Mouse (Mus musculus): Measurements from ENCODE around the gene Rbmxl1. TPM values are rescaled to one million over a fixed set of nuclear protein-coding genes. Genes with fewer than 3 reads are reported as not detected.

The Rbmxl1 gene
- polyA plus RNA-seq, 1 experiment from 2014 or later = 398 TPM

DNA sequence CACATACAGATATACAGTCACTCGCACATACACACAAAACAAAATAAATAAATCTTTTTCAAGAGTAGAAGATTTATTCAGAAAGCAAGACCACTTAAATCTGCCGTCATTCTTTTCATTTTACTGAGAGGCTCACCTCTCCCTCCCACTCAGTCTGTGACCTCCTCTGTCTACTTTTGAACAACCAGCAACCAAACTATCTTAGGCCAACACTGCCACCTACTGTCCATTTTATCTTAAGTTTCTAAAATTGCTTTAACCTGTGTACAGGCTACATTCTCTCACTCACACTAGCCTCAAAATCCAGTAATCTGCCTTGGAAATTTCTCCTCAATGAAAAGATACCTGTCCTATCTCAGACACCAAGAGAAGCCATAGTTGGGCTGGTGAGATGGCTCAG lies 40.8 kb downstream of the Rbmxl1 start:
- no peak overlapping the region for H3K4me3 ChIP-seq
- WGBS = 87% methylated on average over 2 of the region's 2 CpGs
- DNase-seq (ENCODE audit: low spot score) = no peak
- H3K4me1 ChIP-seq = no peaks in the 10 kb centered on the region
- H3K27me3 ChIP-seq (replicated peaks; ENCODE audit: low read depth, poor library complexity, severe bottlenecking) = no peaks in the 10 kb centered on the region
- peaks cover 7% of the 10 kb centered on the region; the same call in 1 of the 2 replicates for H3K9me3 ChIP-seq
- no peak overlapping the region for H3K27ac ChIP-seq (replicated peaks)
- H3K36me3 ChIP-seq (replicated peaks) = no peaks in the 10 kb centered on the region

DNA sequence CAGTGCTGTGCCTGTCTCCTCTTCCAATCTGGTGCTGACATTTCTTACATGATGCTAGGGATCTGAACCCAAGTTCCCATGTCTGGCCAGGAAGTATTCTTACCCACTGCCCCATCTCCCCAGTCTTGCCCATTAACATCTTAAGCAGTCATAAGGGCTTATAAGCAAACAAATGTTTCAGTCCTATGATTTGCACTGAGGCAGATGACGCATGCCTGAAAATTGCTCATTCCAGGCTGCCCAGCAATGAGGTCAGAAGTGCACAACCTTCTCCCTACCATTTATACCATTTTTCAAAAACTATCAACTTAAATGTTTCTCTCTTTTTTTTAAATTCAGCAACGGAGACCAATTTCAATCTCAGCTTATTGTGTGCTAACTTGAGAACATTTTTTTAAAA lies 44.8 kb downstream of the Rbmxl1 start:
- no peaks in the 10 kb centered on the region for H3K27me3 ChIP-seq (replicated peaks; ENCODE audit: low read depth, poor library complexity, severe bottlenecking)
- no peak for DNase-seq (ENCODE audit: low spot score)
- H3K4me3 ChIP-seq = no peak overlapping the region
- WGBS = 91% methylated on average over 2 of the region's 2 CpGs
- peaks cover 7% of the 10 kb centered on the region; the same call in 1 of the 2 replicates for H3K9me3 ChIP-seq
- H3K4me1 ChIP-seq = no peaks in the 10 kb centered on the region
- H3K36me3 ChIP-seq (replicated peaks) = no peaks in the 10 kb centered on the region
- H3K27ac ChIP-seq (replicated peaks) = no peak overlapping the region

DNA sequence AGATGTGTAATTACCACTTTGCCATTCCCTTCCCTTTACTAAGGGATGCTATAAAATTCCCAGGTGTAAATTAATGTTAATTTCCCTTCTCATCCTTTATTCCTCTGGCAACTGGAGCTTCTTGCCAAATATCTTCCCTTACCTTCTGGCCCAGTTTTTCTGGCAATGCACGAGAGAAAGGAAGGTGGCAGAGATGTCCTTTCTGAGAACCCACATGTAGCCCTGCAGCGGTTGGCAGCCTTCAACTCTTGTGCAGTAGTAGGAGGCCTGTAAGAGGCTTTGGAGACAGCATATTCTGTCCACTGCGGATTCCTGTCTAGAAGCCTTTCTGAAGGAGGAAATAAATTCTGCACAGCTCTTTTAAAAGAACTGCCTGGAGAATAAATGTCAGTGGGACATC lies 52.3 kb downstream of the Rbmxl1 start:
- no peak for DNase-seq (ENCODE audit: low spot score)

More for the DNA sequence above, 52.3 kb downstream of the Rbmxl1 start:
- no peaks in the 10 kb centered on the region for H3K27me3 ChIP-seq (replicated peaks; ENCODE audit: low read depth, poor library complexity, severe bottlenecking)
- H3K36me3 ChIP-seq (replicated peaks) = no peaks in the 10 kb centered on the region
- no peaks in the 10 kb centered on the region for H3K9me3 ChIP-seq
- WGBS = 84% methylated on average over 3 of the region's 3 CpGs
- H3K4me1 ChIP-seq = no peaks in the 10 kb centered on the region
- no peak overlapping the region for H3K4me3 ChIP-seq
- no peak overlapping the region for H3K27ac ChIP-seq (replicated peaks)

Other genes with a start within 250 kb of the Rbmxl1 start
- gene Pou4f2, start 72.3 kb downstream of the Rbmxl1 start, polyA plus RNA-seq (2016; fragmentation: Nextera tagmentation; extraction: Ambion mirVana) = 0.15 and 0.16 TPM in 2 replicates
- gene Slc10a7, start 448 bp upstream of the Rbmxl1 start, polyA plus RNA-seq (2016; fragmentation: Nextera tagmentation; extraction: Ambion mirVana) = 10.1 and 10.9 TPM in 2 replicates

All from embryonic facial prominence, embryonic 10.5 days (tissue).